10 mouse cellular contexts compared by ENCODE assay signal in the genomic region with DNA sequence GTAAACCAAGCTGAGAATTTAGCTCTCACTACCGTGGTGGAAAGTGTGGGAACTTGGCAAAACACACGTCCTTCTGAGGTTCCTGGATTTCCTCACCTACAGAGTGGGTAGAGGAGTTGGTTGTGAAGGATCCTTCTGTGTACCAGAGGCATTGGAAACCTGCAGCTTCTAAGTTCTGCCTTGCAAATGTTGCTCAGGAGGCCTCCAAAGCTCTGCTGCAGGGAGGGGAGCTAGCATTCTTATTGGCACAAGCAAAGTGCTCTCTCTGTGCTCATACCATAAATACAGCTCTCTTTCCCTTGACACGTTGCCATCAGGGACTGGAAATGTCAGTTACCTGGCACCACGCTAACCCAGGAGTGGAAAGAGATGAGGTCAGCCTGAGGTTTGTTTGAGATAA.
DNase-seq lines count a peak whose midpoint lies in the region.
"Had no signal": no experiment of that assay in that cellular context is flagged by ENCODE, and none has a peak within 500 bp of the region (broad histone marks: within the 10 kb centered on the region; RNA-seq: fewer than 3 reads in every experiment).

No protein-coding gene starts in this region.

- peak; percentile 52 for DNase-seq in cerebellum, adult 11-12 months
- no peak for DNase-seq in cerebellum, postnatal 4 days (ENCODE audit: low spot score in 2 of 2)
- peak; percentile 41 for DNase-seq in layer of hippocampus, adult 9-11 months
- no peak for DNase-seq in layer of hippocampus, postnatal 25 days (ENCODE audit: extremely low spot score in 1 of 2, low spot score in 1 of 2)
- DNase-seq in CD4-positive helper T cell, adult 2 months (ENCODE audit: low read depth, low spot score) = peak; percentile 17
- DNase-seq in cerebellum, adult 9-10 months = peak; percentile 65
- DNase-seq in ovary, postnatal 36 days (ENCODE audit: low spot score) = no peak
- no peak for DNase-seq in embryo, embryonic 10.5 days (ENCODE audit: low spot score)
- DNase-seq: adrenal gland, adult 2 months; lung, postnatal 36 days had no signal

Comparison
In these comparisons a context has a peak if more than half of its experiments do, and no peak if none do; other contexts are left out.
1. DNase-seq: peak in cerebellum, adult 11-12 months (single experiment), layer of hippocampus, adult 9-11 months (single experiment), CD4-positive helper T cell, adult 2 months (single experiment) and cerebellum, adult 9-10 months (single experiment); none in cerebellum, postnatal 4 days (0 of 2), layer of hippocampus, postnatal 25 days (0 of 2), ovary, postnatal 36 days (single experiment) and embryo, embryonic 10.5 days (single experiment).